Mouse (Mus musculus): ENCODE results near the gene Rcn3.
A peak's percentile ranks its signal among the peaks of the same experiment; 100 is the strongest.

Gene Rcn3

GRCm38 (mm10) chr7:45047491-45047890 lies 44.5 kb downstream of the Rcn3 start:
- no peak for DNase-seq (ENCODE audit: low spot score)

GRCm38 (mm10) chr7:45046853-45047350 lies 45.1 kb downstream of the Rcn3 start:
- no peak for DNase-seq (ENCODE audit: low spot score)

- DNase-seq (ENCODE audit: low spot score), result no peak
Measured at GRCm38 (mm10) chr7:45045741-45046140, 46.3 kb downstream of the Rcn3 start.

GRCm38 (mm10) chr7:45043307-45043706 lies 48.7 kb downstream of the Rcn3 start:
- DNase-seq (ENCODE audit: low spot score), result no peak

- no peak for DNase-seq (ENCODE audit: low spot score)
Measured at GRCm38 (mm10) chr7:45040851-45041250, 51.2 kb downstream of the Rcn3 start.

GRCm38 (mm10) chr7:45038411-45038810 lies 53.6 kb downstream of the Rcn3 start:
- no peak for DNase-seq (ENCODE audit: low spot score)

GRCm38 (mm10) chr7:45037720-45038361 lies 54.2 kb downstream of the Rcn3 start:
- DNase-seq (ENCODE audit: low spot score), result peak; percentile 56

- no peak for DNase-seq (ENCODE audit: low spot score)
Measured at GRCm38 (mm10) chr7:45036702-45037101, 55.3 kb downstream of the Rcn3 start.

GRCm38 (mm10) chr7:45035631-45036030 lies 56.4 kb downstream of the Rcn3 start:
- DNase-seq (ENCODE audit: low spot score), result no peak

GRCm38 (mm10) chr7:45033722-45034359 lies 58.2 kb downstream of the Rcn3 start:
- DNase-seq (ENCODE audit: low spot score), result no peak

Measured in spleen, adult 12 weeks (tissue).